Mouse (Mus musculus): Measurements from ENCODE around the gene Fam149a.
A peak's percentile ranks its signal among the peaks of the same experiment; 100 is the strongest.

The Fam149a gene

DNA sequence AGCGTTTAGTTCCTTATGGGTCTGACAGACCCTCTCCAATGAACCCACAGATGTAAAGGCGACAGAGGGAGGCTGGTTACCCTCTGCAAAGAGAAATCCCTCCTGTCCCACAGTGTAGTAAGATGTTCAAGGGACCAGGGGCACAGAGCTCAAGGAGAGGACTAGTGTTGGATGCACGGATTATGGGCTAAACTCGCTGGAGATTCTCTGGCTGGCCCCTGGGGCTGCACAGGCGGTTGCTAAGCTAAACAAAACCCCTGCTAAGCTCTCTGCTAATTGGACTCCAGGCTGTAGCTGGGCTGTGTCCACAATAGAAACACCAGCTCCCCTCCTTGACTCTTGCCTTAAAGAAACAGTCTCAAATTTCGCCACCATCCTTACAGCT, at the start of gene Fam149a:
Fam149a (minus strand) TSS at position 329 of the 385 bp plus-strand sequence.
- peak; percentile 55 for DNase-seq

GRCm38 (mm10) chr8:45420151-45420550, 38.1 kb upstream of the Fam149a start:
- no peak for DNase-seq

DNA sequence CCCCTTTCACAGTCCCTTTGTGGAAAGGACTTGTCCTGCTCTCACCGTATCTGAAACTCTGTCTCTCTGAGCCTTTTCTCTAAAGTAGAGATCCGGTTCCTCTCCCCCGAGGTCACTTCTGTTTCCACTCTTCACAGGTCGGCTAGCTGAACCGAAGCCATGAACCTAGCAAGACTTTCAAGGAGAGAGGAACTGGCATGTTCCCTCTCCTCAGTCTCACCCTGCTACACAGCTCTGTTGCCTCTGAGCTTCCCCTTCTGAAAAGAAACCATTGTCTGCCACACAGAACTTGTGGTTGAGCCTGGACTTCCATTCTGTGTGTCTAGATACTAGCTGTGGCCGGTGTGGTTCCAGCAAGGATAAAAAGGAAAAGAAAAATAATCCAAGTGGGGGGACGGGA, 32.9 kb upstream of the Fam149a start:
- no peak for DNase-seq

- no peak for DNase-seq
These were observed 28.8 kb upstream of the Fam149a start, which contains the start of gene Tlr3 for GRCm38 (mm10) chr8:45410882-45411281. Gene Tlr3, minus strand, starts transcription at chr8:45411080.

DNA sequence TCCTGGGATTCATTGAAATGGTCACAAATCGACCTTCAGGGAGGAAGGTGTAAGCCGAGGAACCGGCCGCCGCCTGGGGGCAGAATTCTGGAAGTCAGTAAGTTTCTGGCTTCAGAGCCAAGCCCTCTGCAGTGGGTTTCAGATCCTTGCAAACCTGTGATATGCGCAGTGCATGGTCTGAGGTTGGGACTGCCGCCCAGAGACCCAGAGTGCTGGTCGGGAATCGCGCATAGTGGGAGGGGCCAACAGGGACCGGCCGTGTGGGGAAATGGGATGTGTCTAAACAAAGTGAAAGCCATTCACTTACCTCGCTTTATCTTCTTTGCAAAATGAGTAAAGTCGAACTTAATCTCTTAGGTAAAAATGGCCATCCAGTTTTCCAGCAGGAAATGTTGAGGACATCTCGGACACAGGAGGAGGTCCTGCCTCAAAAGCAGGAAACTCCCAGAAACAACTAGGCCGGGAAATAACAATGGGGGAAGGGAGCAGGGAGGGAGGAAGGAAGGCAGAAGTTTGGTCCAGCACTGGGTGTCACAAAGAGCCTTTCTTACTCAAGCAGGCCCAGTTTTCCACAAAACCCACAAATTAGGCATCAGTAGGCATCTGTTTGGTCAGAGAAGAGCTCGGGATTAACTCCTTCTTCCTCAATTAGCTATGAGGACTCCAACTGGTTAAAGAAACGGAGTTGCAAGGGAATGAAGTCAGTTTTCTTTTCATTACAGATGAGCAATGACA, 28.2 kb upstream of the Fam149a start:
- peak; percentile 76 for DNase-seq

DNA sequence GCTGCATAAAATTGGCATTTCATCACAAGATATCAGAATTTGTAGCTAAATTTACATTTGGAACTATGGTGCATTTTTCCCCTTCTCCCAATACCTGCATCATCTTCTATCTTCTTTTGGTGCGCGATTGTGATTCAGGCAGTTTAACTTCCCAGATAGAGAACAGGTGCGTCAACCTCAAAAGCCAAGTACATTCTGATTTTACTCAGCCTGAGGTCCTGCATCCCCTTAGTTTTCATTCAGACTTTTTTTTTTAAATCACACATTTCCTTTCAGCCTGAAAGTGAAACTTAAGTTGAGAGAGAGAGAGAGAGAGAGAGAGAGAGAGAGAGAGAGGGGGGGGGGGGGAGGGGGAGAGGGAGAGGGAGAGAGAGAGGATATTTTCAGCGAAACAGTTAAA, 27.6 kb upstream of the Fam149a start:
- no peak for DNase-seq

DNA sequence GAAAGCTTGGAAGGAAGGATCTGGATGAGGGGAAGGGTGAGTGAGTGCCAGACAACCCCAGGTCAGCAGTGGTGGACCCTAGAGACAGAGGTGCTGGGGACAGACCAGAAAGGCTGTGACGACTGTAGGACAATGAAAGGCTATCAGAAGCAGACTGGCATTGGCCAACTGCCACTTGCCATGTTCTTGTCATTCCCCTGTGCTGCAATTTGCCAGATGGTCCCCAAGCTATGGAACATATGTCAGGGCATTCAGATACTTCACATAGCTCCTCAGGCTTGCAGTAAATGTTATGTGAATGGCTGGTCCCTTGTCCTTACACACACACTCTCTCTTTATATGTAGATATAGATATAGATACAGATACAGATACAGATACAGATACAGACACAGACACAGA, 1.2 kb upstream of the Fam149a start:
- no peak for DNase-seq

DNA sequence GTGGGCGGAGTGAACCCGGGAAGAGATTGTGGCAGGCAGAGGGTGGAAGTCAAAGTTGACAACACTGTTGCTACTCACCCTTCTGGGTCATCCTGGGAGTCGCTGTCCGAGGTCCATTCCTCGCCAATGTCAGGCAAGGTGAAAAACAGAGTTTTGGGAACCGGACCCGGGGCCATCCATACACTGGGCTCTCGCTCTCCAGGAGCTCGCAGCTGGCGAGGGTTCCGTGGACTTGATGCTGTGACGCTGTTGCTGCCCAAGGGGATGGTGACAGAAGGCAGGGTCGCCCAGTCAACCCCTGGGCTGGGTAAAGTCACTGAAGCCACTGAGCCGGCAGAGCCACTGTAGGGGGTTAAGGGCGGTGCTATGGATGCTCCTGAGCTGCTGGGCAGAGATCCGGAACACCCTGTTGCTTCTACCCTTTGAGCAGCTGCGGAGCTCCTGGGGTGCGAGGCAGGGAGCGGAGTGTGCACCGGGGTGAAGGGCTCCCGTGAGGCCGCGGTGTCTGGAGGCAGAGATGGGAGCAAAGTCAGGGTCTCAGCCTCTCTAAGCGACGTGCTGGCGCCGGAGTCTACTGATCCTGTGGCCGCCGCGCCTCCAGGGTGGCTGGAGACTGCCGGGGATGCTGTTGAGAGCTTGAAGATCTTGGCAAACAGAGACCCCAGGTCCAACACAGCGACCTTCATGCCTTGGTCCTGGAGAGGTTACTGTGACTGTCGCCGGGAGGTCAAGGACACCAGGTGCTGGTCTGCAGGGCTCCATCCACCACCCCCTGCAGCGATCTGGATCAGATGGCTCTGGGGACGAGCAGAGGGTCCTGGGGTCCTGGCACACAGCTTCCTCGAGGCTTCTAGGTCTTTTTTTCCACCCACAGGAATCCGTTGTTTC, 772 bp downstream of the Fam149a start:
- peak; percentile 34 for DNase-seq

- DNase-seq: no peak
These were observed 1.5 kb downstream of the Fam149a start for GRCm38 (mm10) chr8:45380598-45380997.

DNA sequence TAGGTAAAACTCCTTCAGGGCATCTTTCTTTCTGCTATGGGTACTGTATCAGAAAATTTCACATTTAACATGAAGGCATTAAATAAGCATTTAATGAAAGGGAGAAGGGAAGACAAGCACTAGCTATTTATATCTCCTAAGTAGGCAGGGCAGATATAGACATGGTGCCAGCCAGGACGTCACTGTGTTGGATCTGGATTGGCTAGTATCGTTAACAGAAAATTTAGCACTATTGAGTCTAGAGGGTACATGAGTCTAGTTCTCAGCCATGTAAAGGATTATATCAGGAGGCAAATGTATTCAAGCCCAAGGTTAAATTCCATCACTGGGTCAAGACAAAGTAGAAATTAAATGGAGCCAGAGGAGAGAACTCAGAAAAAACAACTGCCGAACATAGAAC, 8.0 kb downstream of the Fam149a start:
- no peak for DNase-seq

GRCm38 (mm10) chr8:45367154-45367553, 14.9 kb downstream of the Fam149a start:
- DNase-seq: no peak

- DNase-seq: no peak
These were observed 18.9 kb downstream of the Fam149a start for GRCm38 (mm10) chr8:45363220-45363619.

- DNase-seq: peak; percentile 55
These were observed 19.8 kb downstream of the Fam149a start for GRCm38 (mm10) chr8:45362323-45362722.

- peak; percentile 35 for DNase-seq
These were observed 22.9 kb downstream of the Fam149a start for GRCm38 (mm10) chr8:45359091-45359605.

DNA sequence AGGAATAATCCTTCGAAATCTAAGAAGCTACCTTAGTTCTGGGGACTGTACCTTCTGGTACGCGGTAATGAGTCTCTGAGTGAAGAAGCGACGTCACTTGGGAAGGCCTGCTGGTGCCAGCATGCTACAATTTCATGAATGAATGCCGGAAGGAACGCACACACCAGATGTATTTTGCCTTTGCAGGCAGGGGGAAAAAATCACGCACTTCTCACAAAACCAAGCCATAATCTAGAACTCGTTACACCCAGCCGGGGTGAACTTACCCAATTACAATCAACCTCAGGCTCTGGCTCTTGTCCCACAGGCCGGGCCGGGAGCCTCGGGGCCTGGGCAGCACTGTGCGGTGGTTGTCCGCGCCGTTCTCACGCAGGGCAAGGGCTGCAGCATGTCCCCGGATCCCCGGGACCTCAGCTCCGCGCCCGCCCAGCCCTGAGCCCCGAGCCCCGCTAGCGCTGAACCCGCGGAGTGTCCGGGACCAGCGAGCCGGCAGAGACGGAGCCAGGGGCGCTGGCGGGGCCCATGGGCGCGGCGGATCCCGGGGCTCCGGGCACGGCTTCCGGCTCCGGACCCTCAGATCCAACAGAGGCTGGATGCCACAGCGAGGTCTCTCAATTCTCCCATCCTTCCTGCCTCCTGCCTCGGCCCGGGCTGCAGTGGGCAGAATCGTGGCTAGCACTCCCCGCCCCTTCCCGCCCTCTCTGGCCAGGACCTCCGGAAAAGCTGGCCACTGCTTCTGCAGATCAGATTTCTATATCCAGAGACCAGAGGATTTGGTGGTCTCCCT, 23.8 kb downstream of the Fam149a start:
- DNase-seq: peak; percentile 74

DNA sequence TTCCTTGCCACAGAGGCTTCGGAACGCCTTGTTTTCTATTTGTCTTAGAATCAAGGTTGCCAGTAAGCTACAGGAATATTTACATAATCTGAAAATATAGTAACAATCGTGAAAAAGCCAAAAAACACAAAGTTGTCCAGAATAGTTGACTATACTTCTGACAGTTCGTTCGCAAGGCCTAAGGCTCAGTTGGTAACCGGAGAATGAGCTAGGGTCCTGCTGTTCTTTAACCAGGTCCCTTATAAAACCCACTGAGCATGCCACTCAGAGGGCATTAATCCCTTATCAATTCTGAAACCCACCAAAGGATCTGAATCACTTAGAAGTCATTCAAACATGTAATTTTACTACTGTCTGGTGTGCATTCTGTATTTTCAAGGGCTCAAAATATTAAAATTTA, 26.3 kb downstream of the Fam149a start:
- no peak for DNase-seq

- DNase-seq: peak; percentile 80
These were observed 37.1 kb downstream of the Fam149a start for GRCm38 (mm10) chr8:45345031-45345430.

- DNase-seq: no peak
These were observed 37.8 kb downstream of the Fam149a start for GRCm38 (mm10) chr8:45344298-45344697.

- no peak for DNase-seq
These were observed 40.2 kb downstream of the Fam149a start for GRCm38 (mm10) chr8:45341630-45342628.

GRCm38 (mm10) chr8:45333493-45333892, 48.6 kb downstream of the Fam149a start:
- DNase-seq: peak; percentile 28

- peak; percentile 82 for DNase-seq
These were observed 49.2 kb downstream of the Fam149a start, which contains the start of gene Cyp4v3 for GRCm38 (mm10) chr8:45332685-45333409. Gene Cyp4v3, minus strand, starts transcription at chr8:45333216.
